Mouse (Mus musculus) NIH3T3 (cell line): ENCODE results near the gene Cdk11b.
A peak's percentile ranks its signal among the peaks of the same experiment; 100 is the strongest.
"Not testable (repeated sequence)": the region's sequence is repeated elsewhere in the genome, so short reads cannot be mapped to it uniquely, and the experiment has no call there.

Source experiments
- DNase-seq: peaks from one replicate; pipeline ENCODE4 v3.0.0-alpha.2; 2012; ENCODE audit warnings: low read depth

Cdk11b gene

DNA sequence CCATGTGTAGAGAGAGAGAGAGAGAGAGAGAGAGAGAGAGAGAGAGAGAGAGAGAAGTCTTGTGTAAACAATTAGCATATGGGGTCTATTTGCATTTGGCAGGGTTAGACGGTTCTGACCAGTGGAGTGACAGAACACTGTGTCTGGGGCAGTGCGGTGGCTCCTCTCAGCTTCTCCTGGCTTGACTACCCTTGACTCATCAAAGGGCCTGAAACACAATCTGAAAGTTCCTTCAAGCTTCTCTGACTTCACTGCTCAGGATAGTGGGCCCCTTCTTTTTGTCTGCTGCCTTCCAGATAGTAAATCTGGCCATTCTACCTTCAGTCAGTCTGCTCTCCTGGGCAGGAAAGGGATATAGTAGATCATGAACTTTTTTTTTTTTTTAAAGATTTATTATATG, 17.8 kb upstream of the Cdk11b start:
- no peak for DNase-seq

DNA sequence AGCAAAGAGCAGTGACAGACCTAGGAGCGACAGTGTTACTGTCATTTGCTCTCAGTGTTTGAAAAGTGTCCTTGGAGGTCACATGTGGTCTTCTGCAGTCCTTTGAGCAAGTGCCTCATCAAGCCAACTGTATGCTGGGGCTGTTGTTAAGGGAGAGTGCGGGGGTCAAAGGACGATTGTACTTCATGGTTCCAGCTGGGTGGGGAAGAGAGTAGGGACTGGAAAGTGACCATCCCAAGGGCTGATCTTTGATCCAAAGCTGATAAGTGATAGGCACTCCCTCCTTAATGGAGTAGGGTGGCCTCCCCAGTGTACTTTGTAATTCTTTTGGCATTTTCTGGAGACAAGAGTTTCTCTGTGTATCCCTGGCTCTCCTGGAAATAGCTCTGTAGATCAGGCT, 12.8 kb upstream of the Cdk11b start:
- no peak for DNase-seq

DNA sequence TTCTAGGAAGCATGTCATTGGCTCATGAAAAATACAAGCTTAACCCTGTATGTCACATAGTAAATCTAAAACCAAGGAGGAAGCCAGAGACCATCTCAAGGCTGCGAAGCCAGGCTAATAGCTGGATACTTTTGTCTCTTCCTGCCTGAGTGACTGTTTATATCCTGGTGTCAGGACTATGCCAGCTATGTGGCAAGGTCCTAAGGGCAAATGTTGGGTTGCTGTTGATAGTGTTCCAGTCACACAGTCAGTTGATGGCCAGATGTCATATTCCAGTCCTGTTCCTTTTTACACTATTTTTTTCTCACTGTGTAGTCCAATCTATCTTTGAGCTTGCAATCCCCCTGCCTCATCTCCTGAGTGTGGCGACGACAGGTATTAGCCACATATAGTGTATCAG, 11.4 kb upstream of the Cdk11b start:
- no peak for DNase-seq

DNA sequence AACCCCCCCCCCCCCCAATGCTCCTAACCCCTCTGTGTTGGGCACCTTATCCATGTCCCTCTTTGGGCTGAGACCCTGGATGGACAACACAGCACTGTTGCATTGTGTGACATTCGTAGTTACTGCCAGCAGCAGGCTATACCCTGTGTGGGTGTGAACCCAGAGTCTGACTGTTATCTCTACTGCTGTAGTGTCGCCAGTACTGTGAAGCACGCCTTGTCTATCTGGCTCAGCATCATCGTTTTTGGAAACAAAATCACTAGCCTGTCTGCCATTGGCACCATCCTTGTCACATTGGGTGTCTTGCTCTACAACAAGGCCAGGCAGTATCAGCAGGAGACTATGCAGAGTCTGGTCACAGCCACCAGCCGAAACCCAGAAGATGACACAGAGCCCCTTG, 6.3 kb upstream of the Cdk11b start:
- DNase-seq, result no peak

DNA sequence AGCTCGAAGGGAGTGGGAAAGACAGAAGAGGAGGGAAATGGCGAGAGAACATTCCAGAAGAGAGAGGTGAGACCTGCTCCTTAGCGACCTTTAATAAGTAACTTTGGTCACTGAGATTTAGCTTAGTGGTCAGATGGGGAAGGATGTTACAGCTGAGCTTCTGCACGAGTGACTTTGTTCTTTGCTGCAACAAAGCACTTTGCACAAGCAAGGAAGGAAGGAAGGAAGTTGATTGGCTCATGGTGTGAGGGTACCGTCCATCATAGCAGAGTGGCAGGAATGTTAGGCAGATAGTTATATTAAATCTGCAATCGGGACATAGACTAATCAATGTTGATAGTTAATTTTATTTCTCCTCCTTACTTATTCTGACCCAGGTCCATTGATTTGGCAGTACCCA, 5.6 kb downstream of the Cdk11b start:
- no peak for DNase-seq

DNA sequence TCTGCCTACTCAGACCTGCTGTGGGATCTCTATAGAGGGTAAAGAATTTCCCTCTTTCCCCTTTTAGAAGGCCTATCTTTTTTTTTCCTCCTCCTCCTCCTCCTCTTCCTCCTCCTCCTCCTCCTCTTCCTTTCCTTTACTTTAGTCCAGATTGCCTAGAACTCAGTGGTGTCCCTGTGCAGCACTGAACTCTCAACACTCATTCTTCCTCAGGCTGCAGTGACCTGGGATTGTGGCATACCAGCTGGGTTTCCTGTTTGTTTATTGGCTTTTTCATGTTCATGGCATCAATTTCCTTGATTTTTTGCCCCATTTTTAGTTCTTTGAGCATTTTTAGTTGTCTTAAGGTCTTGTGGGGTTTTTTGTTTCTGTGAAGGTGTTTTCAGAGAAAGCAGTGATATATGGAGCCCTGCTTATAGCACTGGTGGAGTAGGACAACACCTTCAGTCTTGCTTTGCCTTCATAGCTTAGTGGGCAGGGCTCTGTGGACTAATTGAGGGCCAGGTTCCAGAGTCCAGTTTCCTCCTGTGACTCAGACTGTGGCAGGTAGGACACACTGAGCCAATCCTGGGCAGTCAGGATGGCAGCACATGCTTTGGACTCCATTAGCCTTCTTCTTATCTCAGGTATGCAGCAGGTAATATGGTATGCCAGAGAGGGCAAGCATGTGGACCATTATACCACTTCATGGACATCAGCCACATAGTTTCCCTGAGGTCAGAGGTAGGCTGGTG, 11.3 kb downstream of the Cdk11b start:
- DNase-seq, result no peak

DNA sequence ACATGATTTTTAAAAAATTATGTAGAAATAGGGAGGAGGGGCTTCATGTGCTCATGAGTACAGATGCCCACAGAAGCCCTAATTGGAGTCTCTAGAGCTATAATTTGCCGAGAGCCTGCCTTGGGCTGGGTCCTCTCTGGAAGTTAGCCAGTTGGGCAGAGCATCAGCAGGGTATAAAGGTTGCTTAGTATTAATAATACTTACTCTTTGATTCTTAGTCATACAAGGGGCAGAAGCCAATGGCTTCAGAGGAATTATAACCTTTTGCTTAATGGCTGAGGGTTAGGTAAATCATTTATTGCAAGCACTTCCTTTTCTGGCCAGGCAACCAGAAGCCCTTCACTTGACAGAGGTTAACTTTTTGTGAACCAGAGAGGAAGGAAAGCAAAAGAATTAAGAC, 18.9 kb downstream of the Cdk11b start:
- DNase-seq, result no peak

DNA sequence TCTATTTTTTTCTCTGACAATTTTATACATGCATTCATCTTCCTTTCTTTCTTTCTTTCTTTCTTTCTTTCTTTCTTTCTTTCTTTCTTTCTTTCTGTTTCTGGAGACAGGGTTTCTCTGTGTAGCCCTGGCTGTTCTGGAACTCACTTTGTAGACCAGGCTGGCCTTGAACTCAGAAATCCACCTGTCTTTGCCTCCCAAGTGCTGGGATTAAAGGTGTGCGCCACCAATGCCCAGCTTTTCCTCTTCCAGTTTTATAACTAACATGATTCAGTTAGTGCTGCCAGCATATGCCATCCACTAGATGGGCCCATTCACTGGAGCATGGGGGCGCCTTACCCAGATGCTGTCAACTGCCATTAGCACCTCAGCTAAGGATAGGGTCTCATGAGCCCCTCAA, 20.7 kb downstream of the Cdk11b start, which contains the start of gene Gm10563:
Gene Gm10563, minus strand, starts transcription at position 101 of the 400 bp plus-strand sequence.
- DNase-seq, result not testable (repeated sequence)

DNA sequence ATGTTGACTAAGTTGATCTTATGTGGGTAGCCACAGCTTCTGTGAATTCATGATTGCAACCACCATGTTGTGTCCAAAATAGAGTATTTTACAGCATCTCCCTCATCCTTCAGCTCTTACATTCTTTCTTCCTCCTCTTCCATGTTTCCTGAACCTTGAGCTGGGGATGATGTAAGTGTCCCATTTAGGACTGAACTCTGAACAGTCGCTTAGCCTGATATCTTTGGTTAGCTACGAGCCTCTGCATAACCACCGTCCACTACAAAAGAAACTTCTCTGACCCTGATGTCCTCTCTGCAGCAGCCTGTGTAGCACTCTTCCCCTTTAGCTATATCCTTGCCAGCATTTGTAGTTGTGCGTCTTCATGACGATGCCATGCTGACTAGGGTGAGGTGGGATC, 21.1 kb downstream of the Cdk11b start:
- DNase-seq, result no peak

DNA sequence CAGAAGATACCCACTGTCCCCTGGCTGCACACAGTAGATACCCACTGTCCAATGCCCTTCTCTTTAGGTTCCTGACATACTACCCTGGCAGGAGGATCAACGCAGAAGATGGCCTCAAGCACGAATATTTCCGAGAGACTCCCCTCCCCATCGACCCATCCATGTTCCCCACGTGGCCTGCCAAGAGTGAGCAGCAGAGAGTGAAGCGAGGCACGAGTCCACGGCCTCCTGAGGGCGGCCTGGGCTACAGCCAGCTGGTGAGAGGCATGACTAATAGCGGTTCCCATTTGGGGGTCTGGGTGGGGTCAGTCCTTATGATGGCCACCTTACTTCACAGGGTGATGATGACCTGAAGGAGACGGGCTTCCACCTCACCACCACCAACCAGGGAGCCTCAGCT, 24.7 kb downstream of the Cdk11b start:
- DNase-seq, result no peak

DNA sequence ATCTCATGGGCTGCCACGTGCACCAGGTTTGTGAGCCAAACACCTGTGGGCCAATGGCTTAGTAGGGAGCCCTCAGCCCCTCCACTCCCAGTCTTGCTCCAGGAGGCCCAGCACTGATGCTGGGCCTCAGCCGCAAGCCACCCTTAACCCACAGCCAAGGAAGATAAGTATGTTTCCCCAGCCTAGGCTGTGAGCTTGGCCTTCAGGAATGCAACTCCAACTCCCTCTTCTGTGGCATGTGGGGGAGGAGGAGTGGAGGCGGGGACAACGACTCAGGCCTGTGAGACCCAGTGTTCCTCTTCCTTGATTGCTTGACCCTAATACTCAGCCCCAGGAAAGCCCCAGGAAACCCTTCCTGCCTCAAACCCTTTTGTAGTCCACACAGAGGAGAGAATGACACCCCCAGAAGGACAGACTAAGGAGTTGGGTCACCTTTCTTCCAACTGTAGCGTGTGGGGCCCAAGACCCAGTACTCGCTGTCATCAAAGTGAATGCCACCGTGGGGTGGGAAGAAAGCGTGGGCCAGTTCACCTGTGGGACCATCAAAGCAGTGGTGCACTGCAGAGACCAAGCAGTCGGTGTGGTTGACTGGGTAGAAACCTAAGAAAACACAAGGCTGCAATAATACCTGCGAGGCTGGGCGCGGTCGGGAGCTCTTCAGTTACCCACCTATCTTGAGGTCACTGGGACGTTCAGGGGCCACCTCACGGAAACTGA, 27.1 kb downstream of the Cdk11b start:
- peak; percentile 69 for DNase-seq

DNA sequence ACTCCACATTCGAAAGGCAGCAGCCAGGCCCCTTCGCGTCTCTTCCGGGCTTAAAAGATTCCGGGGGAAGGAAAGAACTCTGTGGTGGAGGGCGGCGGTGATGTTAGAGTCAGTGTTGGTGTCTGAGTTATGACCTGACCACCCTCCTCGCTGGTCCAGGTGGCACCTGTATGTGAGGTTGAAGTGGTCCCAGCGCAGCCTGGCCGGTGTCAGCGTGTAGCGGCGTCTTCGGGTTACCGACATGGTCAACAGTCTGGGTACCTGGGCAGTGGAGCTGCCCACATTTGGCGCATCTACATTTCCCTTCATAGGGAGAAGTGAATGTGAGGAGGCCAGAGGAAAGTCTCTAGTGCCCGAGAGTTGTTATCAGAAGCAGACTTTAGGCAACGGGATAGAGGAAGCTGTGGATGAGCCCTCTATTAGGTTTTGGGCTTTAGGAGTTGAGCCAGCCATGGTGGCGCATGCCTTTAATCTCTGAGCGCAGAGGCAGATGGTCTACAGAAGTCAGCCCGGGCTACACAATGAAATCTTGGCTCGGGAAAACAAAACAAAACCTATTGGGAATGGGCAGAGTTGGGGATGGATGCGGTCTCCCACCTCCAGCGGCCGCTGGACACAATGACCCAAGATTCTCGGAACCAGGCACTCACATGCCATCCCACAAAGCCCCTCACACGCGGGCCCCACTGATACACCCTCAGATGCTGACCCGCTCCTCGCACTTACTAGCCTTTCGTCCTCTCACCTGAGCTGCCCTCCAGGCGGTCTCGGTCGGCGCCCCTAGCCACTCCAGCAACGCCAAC, 27.8 kb downstream of the Cdk11b start:
- no peak for DNase-seq

DNA sequence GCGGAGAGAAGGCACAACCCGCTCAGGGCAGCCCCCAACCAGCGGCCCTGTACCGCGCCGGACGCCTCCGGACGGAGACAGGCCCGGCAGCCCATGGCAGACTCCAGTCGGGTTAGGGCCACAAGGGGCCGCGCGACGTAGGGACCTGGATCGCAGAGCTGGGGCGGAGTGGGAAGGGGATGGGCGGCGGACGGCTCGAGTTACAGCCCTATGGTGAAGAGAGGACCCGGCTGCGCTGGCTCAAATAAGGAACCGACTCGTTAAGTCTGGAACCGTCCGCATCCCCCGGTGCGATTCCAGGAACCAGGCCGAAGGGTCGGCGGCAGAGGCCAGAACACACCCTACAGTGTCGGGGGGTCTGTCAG, 28.4 kb downstream of the Cdk11b start, which contains the start of gene Mmp23:
Gene Mmp23, minus strand, starts transcription at position 299 of the 365 bp plus-strand sequence.
- no peak for DNase-seq

DNA sequence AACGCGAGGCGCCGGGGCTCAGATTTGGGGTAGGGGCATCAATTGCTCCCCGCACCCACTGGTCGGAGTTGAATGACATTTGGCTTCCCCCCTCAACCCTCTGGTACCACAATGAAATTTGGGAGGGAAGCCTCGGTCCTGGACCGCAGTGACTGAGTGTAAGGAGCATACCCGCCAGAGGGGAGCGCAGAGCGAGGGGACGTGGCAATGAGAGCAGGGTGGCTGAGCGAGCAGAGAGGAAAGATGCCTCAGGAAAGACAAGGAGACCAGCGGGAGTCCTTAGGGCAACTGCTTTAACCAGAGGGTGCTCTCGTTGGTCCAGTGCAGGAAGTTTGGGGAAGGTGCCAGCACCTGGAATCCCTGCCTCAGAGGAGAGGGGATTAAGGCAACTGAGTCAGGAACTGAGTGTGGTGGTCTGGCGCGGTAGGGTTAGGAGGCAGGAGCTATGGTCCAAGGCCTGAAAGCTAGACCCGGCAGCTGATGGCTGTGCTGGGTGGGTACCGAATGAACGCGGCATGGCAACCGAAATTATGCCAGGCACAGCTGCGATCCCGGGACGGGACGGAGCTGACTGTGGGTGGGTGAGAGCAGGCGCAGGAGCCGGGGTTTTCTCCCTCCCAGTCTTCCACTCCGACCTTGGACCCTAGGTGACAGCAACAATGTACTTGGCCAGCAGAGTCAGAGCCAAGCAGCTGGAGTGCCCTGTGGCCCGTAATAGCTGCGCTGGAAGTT, 29.0 kb downstream of the Cdk11b start:
- DNase-seq, result no peak

DNA sequence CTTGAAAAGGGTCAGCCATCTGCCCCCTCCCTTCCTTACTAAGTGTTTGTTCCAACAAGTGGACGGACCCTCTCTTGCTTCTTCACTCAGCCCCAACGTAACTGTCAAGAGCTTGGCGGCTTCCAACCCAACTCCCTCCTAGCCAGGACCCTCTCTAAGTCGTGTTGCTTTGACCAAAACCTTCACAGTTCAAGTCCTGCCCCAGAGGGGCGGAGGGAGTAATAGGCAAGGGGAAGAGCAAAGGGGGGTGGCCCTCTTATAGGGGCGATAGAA, 29.5 kb downstream of the Cdk11b start:
- DNase-seq, result no peak

DNA sequence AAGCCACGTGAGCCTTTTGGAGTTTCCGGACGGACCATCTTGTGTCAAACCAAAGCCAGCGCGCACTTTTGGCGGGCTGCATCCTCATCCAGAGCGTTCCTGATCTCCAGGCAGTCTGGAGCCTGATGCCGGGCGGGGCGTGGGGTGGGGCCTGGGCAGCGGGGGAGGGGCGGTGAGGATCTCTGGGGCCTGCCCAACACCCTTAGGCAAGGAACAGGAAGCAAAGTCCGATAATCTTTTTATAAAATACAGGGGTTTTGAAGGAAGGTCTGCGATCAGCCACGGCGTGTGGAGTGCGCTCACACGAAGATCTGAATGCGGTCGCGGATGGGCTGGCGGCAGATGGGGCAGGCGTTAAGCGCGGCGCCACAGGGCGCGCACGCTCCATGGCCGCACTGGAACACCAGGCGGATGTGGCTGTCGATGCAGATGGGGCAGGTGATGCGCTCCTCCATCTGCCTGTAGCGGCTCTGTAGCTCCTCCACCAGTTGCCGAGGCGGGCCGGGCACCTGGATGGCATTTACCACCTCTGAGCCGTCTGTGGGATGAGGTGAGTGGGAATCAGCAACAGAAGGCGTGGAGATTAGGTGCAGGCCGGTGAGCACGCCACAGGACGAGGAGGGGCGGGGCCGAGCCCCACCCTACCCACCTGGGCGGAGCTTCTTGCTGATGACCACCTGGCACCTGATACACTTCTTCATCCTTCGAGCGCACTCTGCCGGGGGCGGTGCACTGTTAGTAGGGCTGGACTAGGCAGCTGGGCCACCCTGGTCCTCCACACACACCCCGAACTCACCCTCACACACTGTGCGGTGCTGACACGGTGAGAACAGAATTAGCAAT, 30.0 kb downstream of the Cdk11b start:
- DNase-seq, result no peak

DNA sequence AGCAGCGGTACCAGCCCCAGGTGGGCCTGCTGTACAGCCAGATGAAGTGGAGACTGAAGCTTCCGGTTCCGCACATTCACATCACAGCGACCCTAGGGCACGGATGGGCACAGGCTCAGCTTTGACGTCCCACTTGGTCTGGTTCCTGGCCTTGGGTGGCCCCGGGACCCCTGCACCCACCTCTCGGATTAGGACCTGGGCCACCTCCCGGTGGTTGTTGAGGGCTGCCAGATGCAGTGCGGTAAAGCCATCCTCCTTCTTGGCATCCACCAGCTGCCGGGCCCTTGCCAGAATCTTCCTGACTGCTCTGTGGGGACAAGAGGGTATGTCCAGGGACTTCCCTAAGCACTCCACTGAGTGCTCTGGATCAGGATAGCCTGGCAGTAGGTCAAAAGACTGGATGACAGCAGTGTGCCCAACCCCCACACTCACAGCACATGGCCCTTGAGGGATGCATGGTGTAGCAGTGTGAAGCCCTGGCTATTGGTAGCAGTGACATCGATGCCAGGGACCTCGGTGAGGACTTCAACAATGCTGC, 31.6 kb downstream of the Cdk11b start:
- no peak for DNase-seq

DNA sequence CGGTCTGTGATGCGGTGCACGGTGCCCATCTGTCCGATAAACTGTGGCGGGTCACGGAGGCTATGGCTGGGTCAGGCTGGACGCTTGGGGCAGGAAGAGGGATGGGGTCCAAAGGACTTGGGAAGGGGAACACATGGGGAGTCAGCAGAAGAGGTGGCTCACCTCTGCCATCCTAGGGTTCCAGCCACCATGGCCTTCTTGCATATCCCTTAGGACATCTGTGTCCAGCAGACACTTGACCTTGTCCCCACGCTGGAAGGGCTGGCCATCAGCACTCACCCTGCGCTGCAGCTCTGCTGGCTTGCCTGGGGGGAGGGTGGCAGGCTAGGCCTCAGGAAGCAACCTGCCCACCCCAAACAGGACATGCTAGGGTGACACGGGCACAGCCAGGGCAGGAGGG, 34.3 kb downstream of the Cdk11b start:
- no peak for DNase-seq

DNA sequence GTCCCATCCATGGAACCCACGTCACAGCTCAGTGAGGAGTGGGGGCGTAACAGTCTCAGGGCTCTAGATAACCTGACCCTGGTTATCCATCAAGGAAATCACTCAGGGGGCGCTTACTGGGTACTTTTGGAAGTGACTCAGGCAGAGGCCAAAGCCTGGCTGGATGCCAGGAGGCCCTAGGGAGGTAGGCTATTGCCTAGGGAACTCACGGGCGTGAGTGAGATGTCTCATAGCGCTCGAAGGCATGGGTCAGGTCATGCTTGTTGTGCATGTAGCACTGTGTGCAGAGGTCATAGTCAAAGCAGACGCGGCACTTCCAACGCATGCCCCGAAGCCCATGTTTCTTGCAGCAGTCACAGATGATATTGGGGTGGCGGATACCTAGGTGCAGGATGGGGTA, 36.0 kb downstream of the Cdk11b start:
- DNase-seq, result peak; percentile 58

DNA sequence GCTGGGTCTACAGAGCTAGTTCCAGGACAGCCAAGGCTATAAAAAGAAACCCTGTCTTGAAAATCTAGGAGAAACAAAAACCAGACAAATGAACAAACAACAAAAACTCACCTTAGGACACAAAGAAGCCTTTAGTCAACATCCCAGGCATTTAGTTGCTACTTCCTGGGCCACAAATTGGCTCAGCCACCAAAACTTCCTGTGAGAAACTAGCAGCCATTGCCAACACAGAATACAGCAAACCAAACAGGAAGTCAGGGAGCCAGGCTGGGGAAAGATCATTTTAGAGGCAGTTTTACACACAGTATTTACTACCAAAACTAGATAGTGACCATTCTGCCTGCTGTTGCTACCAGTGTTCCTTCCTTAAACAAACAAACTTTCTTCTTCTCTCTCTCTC, 42.2 kb downstream of the Cdk11b start:
- no peak for DNase-seq
